Mouse (Mus musculus) heart, adult 2 months (tissue): ENCODE measurements at regions not wholly inside any gene's neighbourhood (a gene's known extent, or its start where the extent isn't known, plus 50 kb on each side); places are given as distances from the start of the nearest gene placed in this dataset.
"Not testable (repeated sequence)": the region's sequence is repeated elsewhere in the genome, so short reads cannot be mapped to it uniquely, and the experiment has no call there.

Experiments
- DNase-seq, 2 experiments: peaks; one replicate each; pipeline ENCODE4 v3.0.0; 2021
- H3K27ac ChIP-seq: fragments of 200-600 bp; 2 replicates; pipeline ENCODE4 v1.8.1; 2022
- H3K27me3 ChIP-seq: fragments of 200-500 bp; 2 replicates; pipeline ENCODE4 v1.6.1; 2012; ENCODE audit warnings: mild to moderate bottlenecking, low read length, inconsistent platforms, mixed read lengths; ENCODE audit not compliant: control insufficient read depth, insufficient read depth
- H3K36me3 ChIP-seq: fragments of 200-500 bp; 2 replicates; pipeline ENCODE4 v1.6.1; 2012; ENCODE audit warnings: low read length, inconsistent platforms; ENCODE audit not compliant: control insufficient read depth, insufficient read depth
- H3K4me1 ChIP-seq: fragments of 200-500 bp; 2 replicates; pipeline ENCODE4 v1.6.1; 2011; ENCODE audit warnings: low read length; ENCODE audit not compliant: control insufficient read depth, insufficient read depth
- H3K4me3 ChIP-seq: fragments of 200-600 bp; 2 replicates; pipeline ENCODE4 v1.8.1; 2022
- H3K79me2 ChIP-seq: fragments of 200-500 bp; replicated peaks from 2 replicates; pipeline ENCODE4 v1.6.1; 2012; ENCODE audit warnings: mild to moderate bottlenecking, inconsistent platforms, low read length, moderate library complexity, mixed read lengths; ENCODE audit not compliant: control insufficient read depth, insufficient read depth
- H3K9ac ChIP-seq: fragments of 200-500 bp; 2 replicates; pipeline ENCODE4 v1.6.1; 2012; ENCODE audit warnings: low read depth, mild to moderate bottlenecking, control low read depth, inconsistent platforms, low read length, mixed read lengths
- CTCF ChIP-seq: fragments of 200-600 bp; IDR thresholded peaks from 2 replicates; pipeline ENCODE4 v1.8.1; 2022; ENCODE audit warnings: antibody characterized with exemption, mild to moderate bottlenecking, moderate library complexity
- EP300 ChIP-seq: fragments of 200-500 bp; IDR thresholded peaks from 2 replicates; pipeline ENCODE4 v1.6.1; 2011; ENCODE audit warnings: low read depth, low read length, control low read depth; ENCODE audit not compliant: insufficient read depth
- POLR2A ChIP-seq: fragments of 200-500 bp; IDR thresholded peaks from 2 replicates; pipeline ENCODE4 v1.6.1; 2011; ENCODE audit warnings: mild to moderate bottlenecking, low read depth, low read length, control low read depth; ENCODE audit not compliant: insufficient read depth
- WGBS: fragments of 180-500 bp; shearing (Covaris S2); methylation state at CpG from one replicate; pipeline ENCODE4 v1.1.7; 2018; 5-methylcytosine and 5-hydroxymethylcytosine counted together
- intact Hi-C: fragments of 180-260 bp; cut with DNase I; formaldehyde crosslinking; loops from one replicate; pipeline ENCODE4 v1.15.1; 2025

GRCm38 (mm10) chr6:70517932-70518331, 274.1 kb downstream of the Rpia start:
- Histone ChIP-seq H3K36me3 (no peaks in the 10 kb centered on the region), H3K4me1 (no peaks in the 10 kb centered on the region), H3K27ac (no peak overlapping the region), H3K4me3 (no peak overlapping the region), H3K79me2 (no peaks in the 10 kb centered on the region), H3K9ac (no peak overlapping the region), H3K27me3 (no peaks in the 10 kb centered on the region)
- intact Hi-C loops, result no loop called here
- no peak for TF ChIP-seq EP300
- no peak for TF ChIP-seq POLR2A
- TF ChIP-seq CTCF, result no peak
- DNase-seq, result no peak

- intact Hi-C loops, result no loop called here
- no peak for DNase-seq
- H3K27ac ChIP-seq, result no peak overlapping the region
- 63% methylated on average over 1 of the region's 1 CpGs for WGBS
- H3K79me2 ChIP-seq, result no peaks in the 10 kb centered on the region
- H3K4me1 ChIP-seq, result no peaks in the 10 kb centered on the region
- H3K27me3 ChIP-seq, result no peaks in the 10 kb centered on the region
- no peaks in the 10 kb centered on the region for H3K36me3 ChIP-seq
- TF ChIP-seq EP300, result no peak
- TF ChIP-seq CTCF, result no peak
- no peak for TF ChIP-seq POLR2A
- H3K4me3 ChIP-seq, result no peak overlapping the region
- no peak overlapping the region for H3K9ac ChIP-seq
Observed at GRCm38 (mm10) chr6:70468623-70469479, 323.2 kb downstream of the Rpia start.

GRCm38 (mm10) chr6:70457279-70457678, 334.8 kb downstream of the Rpia start:
- Histone ChIP-seq H3K36me3 (no peaks in the 10 kb centered on the region), H3K4me1 (no peaks in the 10 kb centered on the region), H3K79me2 (no peaks in the 10 kb centered on the region), H3K27ac (no peak overlapping the region), H3K9ac (no peak overlapping the region), H3K4me3 (no peak overlapping the region), H3K27me3 (no peaks in the 10 kb centered on the region)
- TF ChIP-seq EP300 (no peak), POLR2A (no peak), CTCF (no peak)
- intact Hi-C loops, result no loop called here
- DNase-seq, result no peak
- WGBS, result 71% methylated on average over 3 of the region's 3 CpGs

GRCm38 (mm10) chr6:70434739-70435138, 357.3 kb downstream of the Rpia start:
- H3K9ac ChIP-seq, H3K79me2 ChIP-seq, intact Hi-C loops, DNase-seq, H3K4me1 ChIP-seq, H3K27ac ChIP-seq, H3K4me3 ChIP-seq, H3K27me3 ChIP-seq, H3K36me3 ChIP-seq: not testable (repeated sequence)
- WGBS, result 83% methylated on average over 2 of the region's 2 CpGs

GRCm38 (mm10) chr6:70406290-70406689, 385.7 kb downstream of the Rpia start:
- DNase-seq, H3K4me1 ChIP-seq, H3K79me2 ChIP-seq, H3K4me3 ChIP-seq, H3K36me3 ChIP-seq, intact Hi-C loops, H3K9ac ChIP-seq, H3K27me3 ChIP-seq, H3K27ac ChIP-seq: not testable (repeated sequence)
- 63% methylated on average over 3 of the region's 3 CpGs for WGBS

GRCm38 (mm10) chr6:70389850-70390249, 402.2 kb downstream of the Rpia start:
- intact Hi-C loops, result loop anchor here (10.0 kb wide), 1 partner anchor 155 kb away; no protein-coding TSS in a partner anchor
- not testable (repeated sequence) for H3K4me3 ChIP-seq, H3K9ac ChIP-seq, H3K79me2 ChIP-seq, DNase-seq, H3K27ac ChIP-seq, H3K36me3 ChIP-seq, H3K27me3 ChIP-seq, H3K4me1 ChIP-seq

GRCm38 (mm10) chr6:70386396-70386795, 405.6 kb downstream of the Rpia start:
- H3K36me3 ChIP-seq, H3K9ac ChIP-seq, H3K4me3 ChIP-seq, H3K27ac ChIP-seq, H3K79me2 ChIP-seq, H3K4me1 ChIP-seq, DNase-seq, H3K27me3 ChIP-seq: not testable (repeated sequence)
- intact Hi-C loops, result loop anchor here (10.0 kb wide), 1 partner anchor 152 kb away; no protein-coding TSS in a partner anchor
- WGBS, result no CpG with 5 or more reads among the region's 1 CpGs

GRCm38 (mm10) chr6:70379339-70379738, 412.7 kb downstream of the Rpia start:
- H3K27me3 ChIP-seq, H3K36me3 ChIP-seq, H3K79me2 ChIP-seq, H3K4me3 ChIP-seq, intact Hi-C loops, DNase-seq, H3K4me1 ChIP-seq, H3K9ac ChIP-seq, H3K27ac ChIP-seq: not testable (repeated sequence)
- WGBS, result 77% methylated on average over 2 of the region's 2 CpGs

- H3K27me3 ChIP-seq, H3K79me2 ChIP-seq, H3K27ac ChIP-seq, intact Hi-C loops, H3K36me3 ChIP-seq, H3K4me1 ChIP-seq, H3K9ac ChIP-seq, DNase-seq, H3K4me3 ChIP-seq: not testable (repeated sequence)
- WGBS, result 83% methylated on average over 5 of the region's 5 CpGs
Observed at GRCm38 (mm10) chr6:70371821-70372220, 420.2 kb downstream of the Rpia start.
